Mouse (Mus musculus) lung, postnatal 10 days (tissue): Measurements from ENCODE around the gene Rasgrf2.

Source experiments
- DNase-seq: peaks from one replicate; pipeline ENCODE4 v3.0.0; 2021

The Rasgrf2 gene

GRCm38 (mm10) chr13:92041584-92042563 is 89.6 kb downstream of the Rasgrf2 start:
- DNase-seq: no peak

DNA sequence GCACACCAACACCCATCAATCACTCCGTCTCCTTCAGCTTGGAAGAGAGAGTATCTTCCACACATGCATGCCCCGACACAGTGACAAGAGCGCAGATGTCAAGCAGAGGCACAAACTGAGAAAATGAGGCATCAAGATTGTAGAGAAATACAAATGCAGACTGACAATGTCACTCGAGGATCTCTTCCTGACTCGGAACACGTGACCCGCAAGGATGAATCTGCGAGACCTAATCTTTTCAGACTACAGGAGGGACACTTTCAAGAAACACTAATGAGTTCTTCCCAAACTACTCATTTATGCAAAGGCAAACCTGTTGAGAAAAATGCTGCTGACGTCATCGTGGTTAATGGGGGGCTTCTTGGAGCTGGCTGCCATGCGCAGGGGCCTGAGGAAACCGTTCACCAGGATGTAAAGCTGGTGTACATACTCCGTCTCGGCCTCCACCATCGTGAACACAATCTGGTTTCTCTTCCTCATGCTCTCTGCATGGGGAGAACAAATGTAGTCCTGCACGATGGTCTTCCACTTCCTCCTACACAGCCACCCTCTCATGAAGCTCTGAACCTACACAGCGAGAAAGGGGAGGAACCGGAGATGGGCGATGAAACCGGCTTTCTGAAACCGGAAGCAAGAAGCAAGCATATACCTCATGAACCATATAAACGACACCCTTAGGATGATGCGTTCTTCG is 100.9 kb downstream of the Rasgrf2 start:
- DNase-seq: no peak

DNA sequence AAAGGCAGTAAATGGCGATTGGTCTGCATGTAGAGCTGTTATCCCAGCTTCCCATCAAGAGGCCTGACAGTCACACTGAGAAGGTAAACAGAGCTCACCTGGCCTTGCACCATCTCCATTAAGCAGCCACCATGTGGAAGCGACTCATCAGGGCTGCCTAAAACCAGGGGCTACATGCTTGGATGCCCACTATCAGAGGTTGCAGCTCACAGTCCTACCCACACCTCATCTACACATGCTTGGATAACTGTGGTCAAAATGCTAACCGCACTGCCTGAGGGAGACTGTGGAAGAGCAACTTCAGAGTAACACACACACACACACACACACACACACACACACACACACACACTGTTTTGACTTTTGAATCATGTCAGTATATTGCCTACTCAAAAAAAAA is 101.8 kb downstream of the Rasgrf2 start:
- DNase-seq: no peak

GRCm38 (mm10) chr13:92027951-92028350 is 103.5 kb downstream of the Rasgrf2 start:
- no peak for DNase-seq

DNA sequence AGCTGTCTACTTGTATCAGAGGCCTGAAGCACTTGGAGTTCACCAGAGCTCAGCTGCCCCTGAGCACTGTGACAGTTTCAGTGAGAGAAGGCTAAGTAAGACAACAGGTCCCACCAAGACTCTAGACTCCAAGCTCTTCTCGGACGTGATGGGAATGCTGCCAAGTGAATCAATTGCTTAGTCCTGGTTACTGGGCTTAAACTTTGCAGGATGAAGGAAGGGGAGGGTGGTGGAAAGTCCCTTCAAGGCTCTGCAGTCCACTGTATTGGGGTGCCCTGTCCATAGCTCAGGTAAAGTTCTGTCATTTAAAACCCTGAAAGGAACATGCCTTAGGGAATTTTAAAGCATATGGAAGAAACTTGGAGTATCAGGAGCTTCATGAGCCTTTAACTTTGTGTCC is 104.8 kb downstream of the Rasgrf2 start:
- DNase-seq: no peak

DNA sequence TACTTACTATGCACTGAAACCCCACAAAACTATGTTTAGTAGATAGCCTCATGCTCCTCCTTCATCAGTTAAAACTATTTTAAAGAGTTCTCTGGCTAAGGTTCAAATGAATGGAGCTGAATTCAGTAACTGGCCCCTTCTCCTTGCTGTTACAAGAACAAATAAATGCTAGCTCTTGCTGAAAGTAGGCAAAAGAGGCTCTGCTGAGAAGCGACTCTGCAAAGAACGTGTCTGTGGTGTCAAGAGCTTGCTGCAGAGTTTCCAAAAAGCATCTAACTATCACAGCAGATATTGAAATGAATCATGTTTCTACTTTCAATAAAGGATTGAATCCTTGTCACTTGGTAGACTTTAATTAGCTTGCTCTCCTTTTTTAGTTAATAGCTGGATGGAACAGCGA is 106.3 kb downstream of the Rasgrf2 start:
- no peak for DNase-seq

- no peak for DNase-seq
These were observed 109.3 kb downstream of the Rasgrf2 start for GRCm38 (mm10) chr13:92022202-92022601.

DNA sequence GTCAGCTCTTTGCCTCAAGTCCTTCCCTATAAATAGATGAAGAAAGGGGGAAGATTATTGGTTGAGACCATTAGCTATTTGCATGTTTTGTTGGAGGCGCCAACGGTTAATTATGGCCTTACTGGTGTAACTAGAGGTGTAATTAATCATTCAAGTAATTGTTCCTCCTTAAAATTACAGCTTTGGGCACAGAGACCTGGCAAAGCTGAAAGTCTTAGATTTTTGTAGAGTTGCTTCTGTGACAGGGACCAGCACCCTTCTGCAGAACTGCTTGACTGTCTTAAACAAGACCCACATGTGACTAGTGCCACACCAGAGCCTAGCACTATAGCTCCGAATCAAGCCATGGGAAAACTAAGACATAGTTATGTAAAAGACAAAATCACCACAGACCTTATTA is 134.5 kb downstream of the Rasgrf2 start:
- DNase-seq: no peak

DNA sequence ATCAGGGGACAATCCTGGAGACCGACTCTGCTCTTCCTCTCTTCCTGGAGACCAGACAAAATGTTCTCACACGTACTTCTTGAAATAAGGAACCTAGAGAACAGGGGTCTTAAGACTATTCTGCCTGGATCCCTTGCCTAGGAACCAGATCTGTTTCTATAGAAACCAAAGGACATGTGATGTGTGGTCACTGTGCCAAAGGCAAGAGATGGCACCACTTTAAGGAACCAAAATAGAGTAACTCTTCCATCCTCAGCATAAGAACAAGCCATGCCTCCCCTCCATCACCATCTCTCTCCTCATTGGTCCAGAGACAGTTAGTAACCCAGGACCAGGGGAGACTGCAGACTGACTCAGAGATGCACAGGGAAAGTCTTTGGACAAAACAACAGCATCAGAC is 140.0 kb downstream of the Rasgrf2 start:
- no peak for DNase-seq

GRCm38 (mm10) chr13:91990709-91991284 is 140.7 kb downstream of the Rasgrf2 start:
- no peak for DNase-seq

GRCm38 (mm10) chr13:91988378-91988777 is 143.1 kb downstream of the Rasgrf2 start:
- DNase-seq: no peak

DNA sequence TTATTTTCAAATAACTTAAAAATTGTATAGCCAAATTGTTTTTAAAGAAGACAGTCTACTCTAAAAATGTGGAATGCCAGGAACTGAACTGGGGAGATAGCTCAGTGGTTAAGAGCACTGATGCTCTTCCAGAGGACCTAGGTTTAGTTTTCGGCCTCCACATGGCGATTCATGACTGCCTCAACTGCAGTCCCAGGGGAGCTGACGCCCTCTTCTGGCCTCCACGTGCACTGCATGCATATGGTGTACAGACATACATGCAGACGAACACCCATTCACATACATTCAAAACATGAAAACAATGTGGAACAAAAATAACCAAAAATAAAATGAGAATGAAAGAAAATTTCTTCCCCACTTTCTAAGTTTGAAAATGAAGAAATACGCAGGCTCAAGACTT is 144.5 kb downstream of the Rasgrf2 start:
- DNase-seq: no peak

- DNase-seq: no peak
These were observed 145.4 kb downstream of the Rasgrf2 start for GRCm38 (mm10) chr13:91985915-91986589.

GRCm38 (mm10) chr13:91985019-91985418 is 146.4 kb downstream of the Rasgrf2 start:
- no peak for DNase-seq

- DNase-seq: no peak
These were observed 149.4 kb downstream of the Rasgrf2 start for GRCm38 (mm10) chr13:91982080-91982479.

DNA sequence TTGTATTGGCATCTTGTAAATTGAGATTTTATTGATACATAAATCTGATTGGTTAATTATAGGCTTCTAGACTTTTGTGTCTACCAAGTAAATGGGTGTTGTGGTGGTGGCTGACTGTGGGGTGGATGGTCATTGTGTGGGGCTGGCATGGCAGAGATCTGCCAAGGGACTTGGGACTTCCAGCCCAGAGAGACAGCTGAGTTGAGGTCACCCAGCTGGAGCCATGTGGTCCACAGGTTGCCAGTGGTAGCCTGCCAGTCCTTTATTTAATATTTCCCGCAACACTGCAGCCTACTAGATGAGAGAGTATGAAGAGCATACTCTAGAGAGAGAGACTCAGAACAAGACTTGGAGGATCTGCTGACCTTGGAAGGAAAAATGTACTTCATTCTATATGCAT is 150.0 kb downstream of the Rasgrf2 start:
- DNase-seq: no peak

DNA sequence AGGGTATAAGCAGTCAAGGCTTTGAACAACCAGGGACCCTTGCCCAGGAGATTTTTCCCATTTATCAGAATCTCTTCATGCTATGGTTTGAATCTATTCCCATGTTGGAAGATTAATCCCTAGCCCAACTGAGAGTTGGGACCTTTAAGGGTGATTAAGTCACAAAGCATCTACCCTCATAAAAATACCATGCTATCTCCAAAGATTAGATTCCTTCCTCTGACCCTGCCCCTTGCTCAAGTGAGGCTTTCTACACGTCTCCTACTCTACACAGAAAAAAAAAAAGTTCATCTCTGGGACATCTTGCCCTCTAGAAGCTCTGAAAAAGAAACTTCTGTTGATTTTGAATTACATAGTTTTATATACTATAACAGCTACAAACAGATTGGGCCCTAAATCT is 154.5 kb downstream of the Rasgrf2 start:
- DNase-seq: no peak

DNA sequence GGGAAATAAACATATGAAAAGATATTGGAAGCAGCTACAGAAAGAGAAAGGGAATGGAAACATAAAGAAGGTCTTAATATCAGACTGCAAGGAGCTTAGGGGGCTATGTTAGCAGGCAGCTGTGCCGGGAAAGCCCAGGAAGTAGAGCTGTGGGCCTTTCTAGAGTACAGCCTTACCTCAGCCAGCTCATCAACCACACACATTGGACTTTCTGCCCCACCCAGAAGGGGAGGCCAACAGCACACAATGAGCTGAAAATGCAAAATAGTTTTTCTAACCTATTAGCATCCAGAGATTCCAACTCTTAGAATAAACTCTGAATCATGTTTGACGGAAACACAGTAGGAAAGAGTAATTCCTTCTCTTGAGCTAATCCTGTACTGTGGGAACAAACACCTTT is 154.9 kb downstream of the Rasgrf2 start:
- DNase-seq: no peak

GRCm38 (mm10) chr13:91974154-91974553 is 157.3 kb downstream of the Rasgrf2 start:
- DNase-seq: no peak

DNA sequence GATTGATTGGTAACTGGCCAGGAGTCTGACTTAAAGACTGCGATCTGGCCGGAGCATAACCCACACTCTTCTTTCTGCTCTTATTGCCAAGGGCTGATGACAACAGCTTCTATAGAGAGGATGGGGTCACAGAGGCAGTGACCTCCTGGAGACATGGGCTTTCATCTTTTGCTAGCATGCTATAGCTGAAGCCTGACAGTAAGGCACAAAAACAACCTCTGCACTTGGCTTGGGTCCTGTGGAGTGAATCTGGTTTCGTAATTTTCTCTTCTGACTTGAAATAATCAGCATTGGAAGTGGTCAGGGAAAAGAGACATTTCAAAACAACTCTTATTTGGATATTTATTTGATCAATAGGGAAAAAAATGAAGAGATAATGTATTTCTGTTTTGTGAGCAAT is 160.2 kb downstream of the Rasgrf2 start:
- DNase-seq: no peak

DNA sequence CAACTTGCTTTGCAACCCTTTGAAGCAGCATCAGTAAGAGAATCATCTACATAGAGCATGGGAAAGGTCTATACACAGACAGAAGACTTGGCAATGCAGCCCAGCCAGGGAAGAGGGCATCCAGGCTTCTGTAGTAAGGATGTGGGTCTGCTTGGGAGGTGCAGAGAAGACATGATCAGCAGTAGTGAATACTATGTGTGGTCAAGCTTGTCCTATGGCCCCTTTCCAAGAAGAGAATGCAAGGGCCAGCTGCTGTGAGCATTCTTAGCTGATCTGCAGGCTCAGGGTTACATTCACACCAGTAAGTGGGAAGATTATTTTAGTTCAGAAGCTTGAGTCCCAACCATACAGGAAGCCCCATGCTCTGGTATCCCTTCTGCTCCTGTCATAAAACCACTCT is 175.0 kb downstream of the Rasgrf2 start:
- DNase-seq: no peak

DNA sequence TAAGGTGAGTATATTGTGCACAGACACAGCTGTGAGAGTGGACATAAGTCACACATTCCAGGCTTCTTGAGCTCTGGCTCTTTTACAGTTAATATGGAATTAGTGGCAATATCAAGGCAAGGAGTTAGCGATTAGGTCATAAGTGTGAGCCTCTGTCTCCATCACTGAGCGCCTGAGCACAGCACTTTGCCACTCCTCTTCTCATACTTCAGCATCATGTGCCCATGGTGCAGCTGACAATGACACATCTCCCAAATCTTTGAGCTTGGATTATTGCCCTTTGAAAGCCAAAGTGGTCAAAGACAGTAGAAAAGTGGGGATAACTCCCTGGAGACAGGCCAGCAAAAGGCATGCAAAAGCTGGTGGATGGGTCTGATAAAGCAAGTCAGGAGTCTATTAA is 175.8 kb downstream of the Rasgrf2 start:
- DNase-seq: no peak

GRCm38 (mm10) chr13:91955175-91955574 is 176.3 kb downstream of the Rasgrf2 start:
- no peak for DNase-seq
